Mouse (Mus musculus) liver, embryonic 13.5 days (tissue): ENCODE results near the gene Creg2. TPM values are rescaled to one million over a fixed set of nuclear protein-coding genes. Genes with fewer than 3 reads are reported as not detected.
"Not testable (repeated sequence)": the region's sequence is repeated elsewhere in the genome, so short reads cannot be mapped to it uniquely, and the experiment has no call there.

Experiments
- ATAC-seq: fragments of 200-750 bp; cut with Nextera tagmentation; 2 replicates; pipeline ENCODE4 v1.8.0; 2017; ENCODE audit warnings: low read depth, mild to moderate bottlenecking, moderate number of reproducible peaks, moderate library complexity
- DNase-seq: peaks from one replicate; pipeline ENCODE4 v3.0.0; 2022
- H3K27ac ChIP-seq: fragments of 300-500 bp; sonication (generic); 2 replicates; pipeline ENCODE4 v1.5.1; 2015; ENCODE audit warnings: moderate library complexity, mild to moderate bottlenecking, inconsistent platforms
- H3K27me3 ChIP-seq: fragments of 300-500 bp; sonication (generic); 2 replicates; pipeline ENCODE4 v1.6.1; 2015; ENCODE audit warnings: mild to moderate bottlenecking, inconsistent platforms
- H3K36me3 ChIP-seq: fragments of 300-500 bp; sonication (generic); 2 replicates; pipeline ENCODE4 v1.6.1; 2015; ENCODE audit warnings: mild to moderate bottlenecking, inconsistent platforms
- H3K4me1 ChIP-seq: fragments of 300-500 bp; sonication (generic); replicated peaks from 2 replicates; pipeline ENCODE4 v1.6.1; 2015; ENCODE audit warnings: inconsistent platforms
- H3K4me2 ChIP-seq: fragments of 300-500 bp; sonication (generic); 2 replicates; pipeline ENCODE4 v1.6.1; 2015; ENCODE audit warnings: inconsistent platforms, mild to moderate bottlenecking, moderate library complexity
- H3K4me3 ChIP-seq: fragments of 300-500 bp; sonication (generic); replicated peaks from 2 replicates; pipeline ENCODE4 v1.5.1; 2015; ENCODE audit warnings: mild to moderate bottlenecking, inconsistent platforms
- H3K9ac ChIP-seq: fragments of 300-500 bp; sonication (generic); 2 replicates; pipeline ENCODE4 v1.6.1; 2015; ENCODE audit warnings: mild to moderate bottlenecking, inconsistent platforms
- H3K9me3 ChIP-seq: fragments of 300-500 bp; sonication (generic); replicated peaks from 2 replicates; pipeline ENCODE4 v1.6.1; 2016; ENCODE audit warnings: inconsistent platforms
- WGBS: fragments of 180-500 bp; shearing (Covaris S2); methylation state at CpG from one replicate; pipeline ENCODE4 v1.1.7; 2015; ENCODE audit not compliant: insufficient replicate concordance; 5-methylcytosine and 5-hydroxymethylcytosine counted together
- polyA plus RNA-seq: library from polyadenylated mRNA; unstranded; fragments of >200 nt; fragmentation: Nextera tagmentation; extraction: Ambion mirVana; gene quantifications from 2 replicates; pipeline ENCODE4 v1.2.1, GENCODE M21; 2015

Creg2 gene
- polyA plus RNA-seq, 1 experiment from 2014 or later, result 0.03 TPM

- H3K27ac ChIP-seq, result no peak overlapping the region
- H3K4me1 ChIP-seq, result no peaks in the 10 kb centered on the region
- ATAC-seq, result no peak
- 53% methylated on average over 8 of the region's 8 CpGs for WGBS
- no peaks in the 10 kb centered on the region for H3K9me3 ChIP-seq
- H3K4me2 ChIP-seq, result no peak overlapping the region
- H3K9ac ChIP-seq, result no peak overlapping the region
- no peak overlapping the region for H3K4me3 ChIP-seq
- no peaks in the 10 kb centered on the region for H3K36me3 ChIP-seq
- H3K27me3 ChIP-seq, result no peaks in the 10 kb centered on the region
- no peak for DNase-seq
Measured at GRCm38 (mm10) chr1:39678883-39679282, 27.6 kb upstream of the Creg2 start.

GRCm38 (mm10) chr1:39676221-39676876 is 25.1 kb upstream of the Creg2 start:
- 68% methylated on average over 5 of the region's 5 CpGs for WGBS
- Histone ChIP-seq H3K9me3 (no peaks in the 10 kb centered on the region), H3K4me3 (no peak overlapping the region), H3K36me3 (no peaks in the 10 kb centered on the region), H3K27ac (no peak overlapping the region), H3K27me3 (no peaks in the 10 kb centered on the region), H3K4me2 (no peak overlapping the region), H3K9ac (no peak overlapping the region), H3K4me1 (no peaks in the 10 kb centered on the region)
- no peak for DNase-seq
- ATAC-seq, result no peak

- no peak overlapping the region for H3K4me2 ChIP-seq
- H3K27ac ChIP-seq, result no peak overlapping the region
- H3K4me1 ChIP-seq, result no peaks in the 10 kb centered on the region
- H3K9me3 ChIP-seq, result no peaks in the 10 kb centered on the region
- no peak overlapping the region for H3K9ac ChIP-seq
- WGBS, result 57% methylated on average over 9 of the region's 9 CpGs
- no peaks in the 10 kb centered on the region for H3K27me3 ChIP-seq
- no peak overlapping the region for H3K4me3 ChIP-seq
- ATAC-seq, result no peak
- DNase-seq, result no peak
- H3K36me3 ChIP-seq, result no peaks in the 10 kb centered on the region
Measured at GRCm38 (mm10) chr1:39672362-39673105, 21.3 kb upstream of the Creg2 start.

GRCm38 (mm10) chr1:39670211-39670935 is 19.1 kb upstream of the Creg2 start:
- ATAC-seq (no peak), DNase-seq (no peak)
- H3K9me3 ChIP-seq, result no peaks in the 10 kb centered on the region
- H3K36me3 ChIP-seq, result no peaks in the 10 kb centered on the region
- WGBS, result 77% methylated on average over 17 of the region's 17 CpGs
- no peak overlapping the region for H3K4me2 ChIP-seq
- no peak overlapping the region for H3K4me3 ChIP-seq
- H3K27me3 ChIP-seq, result no peaks in the 10 kb centered on the region
- H3K4me1 ChIP-seq, result no peaks in the 10 kb centered on the region
- H3K27ac ChIP-seq, result no peak overlapping the region
- H3K9ac ChIP-seq, result no peak overlapping the region

GRCm38 (mm10) chr1:39666751-39667252 is 15.5 kb upstream of the Creg2 start:
- WGBS, result 68% methylated on average over 12 of the region's 12 CpGs
- no peak for ATAC-seq
- Histone ChIP-seq H3K4me1 (no peaks in the 10 kb centered on the region), H3K27ac (no peak overlapping the region), H3K9me3 (no peaks in the 10 kb centered on the region), H3K27me3 (no peaks in the 10 kb centered on the region), H3K4me2 (no peak overlapping the region), H3K9ac (no peak overlapping the region), H3K36me3 (no peaks in the 10 kb centered on the region), H3K4me3 (no peak overlapping the region)
- DNase-seq, result no peak

GRCm38 (mm10) chr1:39664039-39664625 is 12.9 kb upstream of the Creg2 start:
- Histone ChIP-seq H3K4me1 (no peaks in the 10 kb centered on the region), H3K36me3 (no peaks in the 10 kb centered on the region), H3K27me3 (no peaks in the 10 kb centered on the region), H3K9ac (no peak overlapping the region), H3K9me3 (no peaks in the 10 kb centered on the region), H3K4me2 (no peak overlapping the region), H3K4me3 (no peak overlapping the region), H3K27ac (no peak overlapping the region)
- WGBS, result 62% methylated on average over 7 of the region's 7 CpGs
- DNase-seq (no peak), ATAC-seq (no peak)

GRCm38 (mm10) chr1:39663050-39663449 is 11.8 kb upstream of the Creg2 start:
- no peak for ATAC-seq
- WGBS, result 68% methylated on average over 4 of the region's 4 CpGs
- Histone ChIP-seq H3K27ac (no peak overlapping the region), H3K9ac (no peak overlapping the region), H3K36me3 (no peaks in the 10 kb centered on the region), H3K4me2 (no peak overlapping the region), H3K4me3 (no peak overlapping the region), H3K9me3 (no peaks in the 10 kb centered on the region), H3K27me3 (no peaks in the 10 kb centered on the region), H3K4me1 (no peaks in the 10 kb centered on the region)
- DNase-seq, result no peak

GRCm38 (mm10) chr1:39656976-39657529 is 5.8 kb upstream of the Creg2 start:
- 68% methylated on average over 6 of the region's 6 CpGs for WGBS
- no peak for ATAC-seq

GRCm38 (mm10) chr1:39654901-39655300 is 3.6 kb upstream of the Creg2 start:
- not testable (repeated sequence) for H3K4me2 ChIP-seq, H3K9ac ChIP-seq, H3K4me3 ChIP-seq, H3K27ac ChIP-seq, ATAC-seq, H3K36me3 ChIP-seq, DNase-seq, H3K9me3 ChIP-seq, H3K4me1 ChIP-seq
- WGBS, result 79% methylated on average over 18 of the region's 18 CpGs
- H3K27me3 ChIP-seq, result peaks cover 34% of the 10 kb centered on the region

More at GRCm38 (mm10) chr1:39656976-39657529, 5.8 kb upstream of the Creg2 start:
- no peak overlapping the region for H3K4me3 ChIP-seq
- no peak overlapping the region for H3K4me2 ChIP-seq
- H3K9me3 ChIP-seq, result no peaks in the 10 kb centered on the region
- DNase-seq, result no peak
- H3K4me1 ChIP-seq, result no peaks in the 10 kb centered on the region
- H3K36me3 ChIP-seq, result no peaks in the 10 kb centered on the region
- H3K9ac ChIP-seq, result no peak overlapping the region
- H3K27me3 ChIP-seq, result peaks cover 13% of the 10 kb centered on the region
- H3K27ac ChIP-seq, result no peak overlapping the region

GRCm38 (mm10) chr1:39653028-39653427 is 1.8 kb upstream of the Creg2 start:
- no peak for DNase-seq
- H3K27ac ChIP-seq, result no peak overlapping the region
- no peak overlapping the region for H3K9ac ChIP-seq
- H3K27me3 ChIP-seq, result peaks cover 52% of the 10 kb centered on the region
- H3K9me3 ChIP-seq, result no peaks in the 10 kb centered on the region
- peaks cover 10% of the 10 kb centered on the region for H3K4me1 ChIP-seq
- H3K4me3 ChIP-seq, result no peak overlapping the region
- 60% methylated on average over 4 of the region's 4 CpGs for WGBS
- no peak overlapping the region for H3K4me2 ChIP-seq
- ATAC-seq, result no peak
- H3K36me3 ChIP-seq, result no peaks in the 10 kb centered on the region
